Mouse (Mus musculus) CH12.LX (cell line): ENCODE data around the gene Traf1. TPM values are rescaled to one million over a fixed set of nuclear protein-coding genes. Genes with fewer than 3 reads are reported as not detected.

Experiments used
- DNase-seq: peaks from one replicate; pipeline ENCODE4 v3.0.0-alpha.2; 2013; ENCODE audit errors: extremely low read depth
- H3K27ac ChIP-seq: 2 replicates; pipeline ENCODE4 v1.5.1; 2012; ENCODE audit warnings: low read depth, mild to moderate bottlenecking, control low read depth, moderate library complexity; ENCODE audit not compliant: insufficient read depth
- H3K27me3 ChIP-seq: replicated peaks from 2 replicates; pipeline ENCODE3; 2012; ENCODE audit warnings: inconsistent platforms
- H3K36me3 ChIP-seq, 2 experiments: replicated peaks in 1 of 2; 2 replicates each; pipeline versions ENCODE3 to v1.6.1; 2012; ENCODE audit warnings: inconsistent platforms in 1 of 2, low read length in 1 of 2, mild to moderate bottlenecking in 1 of 2, mixed read lengths in 1 of 2, moderate library complexity in 1 of 2; ENCODE audit not compliant: control insufficient read depth in 1 of 2, insufficient read depth in 1 of 2
- H3K4me1 ChIP-seq, 2 experiments: 2 replicates each; pipeline ENCODE4 v1.6.1; 2012; ENCODE audit warnings: inconsistent platforms in 1 of 2, moderate library complexity in 1 of 2; ENCODE audit not compliant: insufficient read depth in 2 of 2, control insufficient read depth in 1 of 2
- H3K4me2 ChIP-seq: 2 replicates; pipeline ENCODE4 v1.6.1; 2012; ENCODE audit warnings: low read depth, mild to moderate bottlenecking, control low read depth; ENCODE audit not compliant: poor library complexity, insufficient read depth, severe bottlenecking
- H3K4me3 ChIP-seq, 3 experiments: fragments of 150-350 bp in 1 of 3; sonication (generic) in 1 of 3; replicated peaks in 1 of 3; 2 replicates each; pipeline versions ENCODE3 to v1.5.1; 2011 to 2012; ENCODE audit warnings: low read depth in 2 of 3, low read length in 2 of 3, mild to moderate bottlenecking in 2 of 3, moderate library complexity in 2 of 3, control low read depth in 1 of 3, improper control_type of control experiment in 1 of 3, inconsistent platforms in 1 of 3, mixed read lengths in 1 of 3; ENCODE audit not compliant: poor library complexity in 1 of 3
- H3K79me2 ChIP-seq: replicated peaks from 2 replicates; pipeline ENCODE4 v1.6.1; 2012; ENCODE audit warnings: mild to moderate bottlenecking, moderate library complexity; ENCODE audit not compliant: control insufficient read depth, poor library complexity, insufficient read depth, severe bottlenecking; ENCODE audit errors: extremely low read depth
- H3K9ac ChIP-seq: 2 replicates; pipeline ENCODE4 v1.6.1; 2012; ENCODE audit warnings: low read depth, mild to moderate bottlenecking, control low read depth, moderate library complexity; ENCODE audit not compliant: insufficient read depth
- H3K9me3 ChIP-seq: replicated peaks from 2 replicates; pipeline ENCODE3; 2012; ENCODE audit warnings: low read length, inconsistent platforms, mixed read lengths
- BHLHE40 ChIP-seq: IDR thresholded peaks from 2 replicates; pipeline ENCODE4 v1.6.1; 2011; ENCODE audit warnings: mild to moderate bottlenecking, low read depth, low read length, improper control_type of control experiment
- CHD1 ChIP-seq: IDR thresholded peaks from 2 replicates; pipeline ENCODE4 v1.6.1; 2012; ENCODE audit warnings: low read depth, low read length, improper control_type of control experiment, inconsistent platforms
- CHD2 ChIP-seq: IDR thresholded peaks from 2 replicates; pipeline ENCODE4 v1.6.1; 2011; ENCODE audit warnings: low read length, improper control_type of control experiment
- CTCF ChIP-seq, 2 experiments: IDR thresholded peaks in 1 of 2; conservative IDR thresholded peaks in 1 of 2; 2 replicates each; pipeline ENCODE4 v1.5.1; 2011 to 2012; ENCODE audit warnings: low read depth in 2 of 2, low read length in 2 of 2, improper control_type of control experiment in 1 of 2, inconsistent platforms in 1 of 2, mild to moderate bottlenecking in 1 of 2, moderate library complexity in 1 of 2
- E2F4 ChIP-seq: IDR thresholded peaks from 2 replicates; pipeline ENCODE4 v1.6.1; 2011; ENCODE audit warnings: low read depth, low read length, improper control_type of control experiment; ENCODE audit not compliant: insufficient replicate concordance
- ELF1 ChIP-seq: IDR thresholded peaks from 2 replicates; pipeline ENCODE4 v1.6.1; 2014; ENCODE audit warnings: low read depth, mild to moderate bottlenecking, inconsistent platforms, low read length, improper control_type of control experiment
- EP300 ChIP-seq: IDR thresholded peaks from 2 replicates; pipeline ENCODE4 v1.6.1; 2011; ENCODE audit warnings: low read length, improper control_type of control experiment
- ETS1 ChIP-seq: conservative IDR thresholded peaks from 2 replicates; pipeline ENCODE4 v1.6.1; 2012; ENCODE audit warnings: low read depth, mild to moderate bottlenecking, inconsistent platforms, low read length, improper control_type of control experiment, moderate library complexity
- GABPA ChIP-seq: IDR thresholded peaks from 2 replicates; pipeline ENCODE4 v1.6.1; 2012; ENCODE audit warnings: low read depth, low read length, improper control_type of control experiment, inconsistent platforms; ENCODE audit not compliant: insufficient replicate concordance
- HCFC1 ChIP-seq: IDR thresholded peaks from 2 replicates; pipeline ENCODE4 v1.6.1; 2012; ENCODE audit warnings: low read depth, mild to moderate bottlenecking, inconsistent platforms, low read length, improper control_type of control experiment
- IRF4 ChIP-seq: IDR thresholded peaks from 2 replicates; pipeline ENCODE4 v1.6.1; 2014; ENCODE audit warnings: low read depth, mild to moderate bottlenecking, inconsistent platforms, low read length, improper control_type of control experiment
- JUN ChIP-seq: IDR thresholded peaks from 2 replicates; pipeline ENCODE4 v1.6.1; 2011; ENCODE audit warnings: low read depth, mild to moderate bottlenecking, low read length, improper control_type of control experiment, moderate library complexity; ENCODE audit not compliant: insufficient read depth
- JUND ChIP-seq: conservative IDR thresholded peaks from 2 replicates; pipeline ENCODE4 v1.6.1; 2011; ENCODE audit warnings: low read depth, low read length, improper control_type of control experiment
- KAT2A ChIP-seq: IDR thresholded peaks from 2 replicates; pipeline ENCODE4 v1.6.1; 2012; ENCODE audit warnings: low read length, improper control_type of control experiment, inconsistent platforms; ENCODE audit not compliant: insufficient replicate concordance
- MAFK ChIP-seq: IDR thresholded peaks from 2 replicates; pipeline ENCODE4 v1.6.1; 2011; ENCODE audit warnings: low read length, improper control_type of control experiment; ENCODE audit not compliant: insufficient replicate concordance
- MAX ChIP-seq: IDR thresholded peaks from 2 replicates; pipeline ENCODE4 v1.6.1; 2011; ENCODE audit warnings: low read length, improper control_type of control experiment
- MAZ ChIP-seq: IDR thresholded peaks from 2 replicates; pipeline ENCODE4 v1.6.1; 2012; ENCODE audit warnings: low read depth, mild to moderate bottlenecking, inconsistent platforms, low read length, improper control_type of control experiment, moderate library complexity
- MEF2A ChIP-seq: IDR thresholded peaks from 2 replicates; pipeline ENCODE4 v1.6.1; 2014; ENCODE audit warnings: low read depth, mild to moderate bottlenecking, inconsistent platforms, low read length, improper control_type of control experiment, borderline replicate concordance
- MXI1 ChIP-seq: IDR thresholded peaks from 2 replicates; pipeline ENCODE4 v1.6.1; 2011; ENCODE audit warnings: mild to moderate bottlenecking, low read depth, low read length, improper control_type of control experiment
- MYC ChIP-seq: IDR thresholded peaks from 2 replicates; pipeline ENCODE4 v1.6.1; 2011; ENCODE audit warnings: low read depth, mild to moderate bottlenecking, improper control_type of control experiment, low read length
- NELFE ChIP-seq: IDR thresholded peaks from 2 replicates; pipeline ENCODE4 v1.6.1; 2011; ENCODE audit warnings: low read depth, low read length, improper control_type of control experiment
- NRF1 ChIP-seq: IDR thresholded peaks from 2 replicates; pipeline ENCODE4 v1.6.1; 2014; ENCODE audit warnings: low read depth, mild to moderate bottlenecking, inconsistent platforms, low read length, improper control_type of control experiment, moderate library complexity
- PAX5 ChIP-seq: IDR thresholded peaks from 2 replicates; pipeline ENCODE4 v1.6.1; 2012; ENCODE audit warnings: low read length, inconsistent platforms, mixed read lengths
- POLR2A ChIP-seq: IDR thresholded peaks from 2 replicates; pipeline ENCODE4 v1.6.1; 2011; ENCODE audit warnings: low read depth, mild to moderate bottlenecking, improper control_type of control experiment, low read length
- RAD21 ChIP-seq: IDR thresholded peaks from 2 replicates; pipeline ENCODE4 v1.6.1; 2011; ENCODE audit warnings: low read depth, mild to moderate bottlenecking, low read length, improper control_type of control experiment, moderate library complexity
- RCOR1 ChIP-seq: conservative IDR thresholded peaks from 2 replicates; pipeline ENCODE4 v1.6.1; 2012; ENCODE audit warnings: low read depth, mild to moderate bottlenecking, inconsistent platforms, low read length, improper control_type of control experiment
- SIN3A ChIP-seq: IDR thresholded peaks from 2 replicates; pipeline ENCODE4 v1.6.1; 2012; ENCODE audit warnings: low read length, improper control_type of control experiment, inconsistent platforms
- SMC3 ChIP-seq: IDR thresholded peaks from 2 replicates; pipeline ENCODE4 v1.6.1; 2011; ENCODE audit warnings: low read depth, low read length, improper control_type of control experiment
- TBP ChIP-seq: conservative IDR thresholded peaks from 2 replicates; pipeline ENCODE4 v1.6.1; 2011; ENCODE audit warnings: low read depth, low read length, improper control_type of control experiment
- TCF12 ChIP-seq: IDR thresholded peaks from 2 replicates; pipeline ENCODE4 v1.6.1; 2014; ENCODE audit warnings: low read depth, mild to moderate bottlenecking, inconsistent platforms, low read length, improper control_type of control experiment
- UBTF ChIP-seq: IDR thresholded peaks from 2 replicates; pipeline ENCODE4 v1.6.1; 2012; ENCODE audit warnings: low read depth, mild to moderate bottlenecking, inconsistent platforms, low read length, improper control_type of control experiment, moderate library complexity
- USF1 ChIP-seq: IDR thresholded peaks from 2 replicates; pipeline ENCODE4 v1.6.1; 2014; ENCODE audit warnings: low read depth, mild to moderate bottlenecking, inconsistent platforms, low read length, improper control_type of control experiment
- USF2 ChIP-seq: conservative IDR thresholded peaks from 2 replicates; pipeline ENCODE4 v1.6.1; 2011; ENCODE audit warnings: low read depth, low read length, improper control_type of control experiment
- ZC3H11A ChIP-seq: IDR thresholded peaks from 2 replicates; pipeline ENCODE4 v1.6.1; 2012; ENCODE audit warnings: low read depth, mild to moderate bottlenecking, inconsistent platforms, low read length, improper control_type of control experiment
- ZKSCAN1 ChIP-seq: IDR thresholded peaks from 2 replicates; pipeline ENCODE4 v1.6.1; 2012; ENCODE audit warnings: low read depth, inconsistent platforms, low read length, improper control_type of control experiment, borderline replicate concordance
- ZMIZ1 ChIP-seq: IDR thresholded peaks from 2 replicates; pipeline ENCODE4 v1.6.1; 2012; ENCODE audit warnings: low read depth, mild to moderate bottlenecking, inconsistent platforms, low read length, improper control_type of control experiment
- ZNF384 ChIP-seq: IDR thresholded peaks from 2 replicates; pipeline ENCODE4 v1.6.1; 2012; ENCODE audit warnings: low read depth, low read length, improper control_type of control experiment, inconsistent platforms
- dilution Hi-C: fragments of 300-500 bp; cut with MboI; formaldehyde crosslinking; loops from 2 replicates; pipeline ENCODE4 v1.14.3; 2020; ENCODE audit warnings: low sequenced_read_pairs; ENCODE audit not compliant: extremely low pct_unique_long_range_greater_than_20kb, extremely low pct_ligation_motif_present
- in situ Hi-C: fragments of 300-500 bp; cut with MboI; formaldehyde crosslinking; loops from 3 replicates; pipeline ENCODE4 v1.14.3; 2019; ENCODE audit warnings: low sequenced_read_pairs, low pct_ligation_motif_present, low pct_unique_long_range_greater_than_20kb, mixed read lengths
- polyA plus RNA-seq: library from polyadenylated mRNA; unstranded; fragments of >175 nt; gene quantifications from 2 replicates; pipeline ENCODE4 v1.2.1, GENCODE M21; 2012; ENCODE audit warnings: low read depth; ENCODE audit not compliant: insufficient read length
- total RNA-seq, 2 experiments: library from RNA; depleted of rRNA; stranded (reverse); fragments of 300-350 nt in 1 of 2; fragments of >200 nt in 1 of 2; gene quantifications; 2 replicates each; pipeline ENCODE4 v1.2.3; 2012 to 2014

Gene Traf1
- total and polyA plus RNA-seq, 3 experiments, result 47.9 to 151 (median 66.9) TPM

DNA sequence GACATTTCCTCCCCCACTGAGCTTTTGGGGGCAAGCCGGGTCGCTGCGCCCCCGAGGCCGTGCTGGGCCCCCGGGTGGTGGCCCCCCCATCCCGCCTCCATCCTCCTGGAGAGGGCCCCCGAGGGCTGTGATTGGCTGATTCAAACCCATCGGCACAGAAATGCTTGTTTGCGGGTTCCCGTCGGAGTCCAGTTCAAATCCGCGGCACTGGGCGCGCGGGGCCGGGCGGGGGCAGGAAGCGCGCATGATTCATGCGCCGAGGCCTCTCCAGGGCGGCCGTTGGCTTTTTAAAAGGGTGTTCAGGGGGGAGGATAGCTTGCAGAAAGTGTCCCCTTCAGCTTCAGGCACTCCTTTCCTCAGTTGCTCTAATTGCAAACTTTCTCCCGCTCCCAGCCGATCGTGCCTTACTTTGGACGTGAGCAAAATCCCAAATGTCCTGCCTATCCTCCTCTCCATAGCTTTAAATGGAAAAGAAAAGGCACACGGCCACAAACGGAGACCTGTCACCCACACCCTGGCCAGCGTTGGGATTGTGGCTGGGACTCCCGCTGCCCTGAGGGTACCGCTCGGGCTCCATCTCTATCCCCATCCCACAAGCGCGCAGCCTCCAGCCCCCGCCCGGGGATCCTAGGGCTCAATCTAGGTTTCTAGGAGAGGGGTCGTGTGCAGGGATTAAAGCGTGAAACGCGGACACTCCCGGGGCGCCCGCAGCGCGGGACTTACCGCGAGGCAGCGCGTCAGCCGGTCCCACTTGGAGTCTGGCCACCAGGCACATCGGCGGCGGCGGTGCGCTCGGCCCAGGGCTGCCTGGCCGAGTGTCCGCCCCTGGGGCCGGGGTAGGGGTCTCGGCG is 48.1 kb downstream of the Traf1 start, which contains the start of gene Phf19:
Gene Phf19 (minus strand): TSS at position 809 of the 851 bp plus-strand sequence.
- Histone ChIP-seq H3K4me3 (peak within 1 kb of the TSS; percentile 67 to 82 (median 80)), H3K27ac (peak within 1 kb of the TSS; percentile 12; the same call in 1 of the 2 replicates), H3K4me1 (peaks cover 11 to 35% of the 10 kb centered on the region in 2 experiments), H3K36me3 (peaks cover 23 to 38% of the 10 kb centered on the region in 2 experiments), H3K9me3 (no peaks in the 10 kb centered on the region), H3K79me2 (no peaks in the 10 kb centered on the region), H3K4me2 (peak within 1 kb of the TSS; percentile 26), H3K9ac (peak within 1 kb of the TSS; percentile 79), H3K27me3 (no peaks in the 10 kb centered on the region)
- dilution Hi-C loops, result no loop called here
- in situ Hi-C loops, result loop anchor here (10.0 kb wide), 1 partner anchor 51 kb away; the partner anchor contains the start of gene Traf1
- peak; percentile 71 for DNase-seq
- TF ChIP-seq CHD1 (peak; percentile 89), MAZ (peak; percentile 91), USF2 (no peak), SMC3 (peak; percentile 25), MYC (no peak), PAX5 (no peak), ZNF384 (no peak), ELF1 (peak; percentile 59; the same call in 1 of the 2 replicates), MAFK (0 out of 2 replicates have a peak, but pooled peaks have one; percentile 24), NRF1 (peak; percentile 49; the same call in 1 of the 2 replicates), ZMIZ1 (no peak), CTCF (conservative IDR thresholded peaks at IDR 0.05 in 1 of 2, IDR thresholded peaks at IDR 0.05 in 1 of 2; ENCODE audit: low read depth in 2 of 2, low read length in 2 of 2) (peak in 1 of 2 experiments; percentile 40; a peak in 2 of 4 replicates), UBTF (0 out of 2 replicates have a peak, but pooled peaks have one; percentile 37), SIN3A (peak; percentile 75; the same call in 1 of the 2 replicates), ZKSCAN1 (no peak), HCFC1 (peak; percentile 56; the same call in 1 of the 2 replicates), E2F4 (0 out of 2 replicates have a peak, but pooled peaks have one; percentile 50), MXI1 (no peak), ZC3H11A (no peak), NELFE (peak; percentile 64), RCOR1 (0 out of 2 replicates have a peak, but pooled peaks have one; percentile 22), TCF12 (peak; percentile 27), GABPA (no peak), EP300 (peak; percentile 27; the same call in 1 of the 2 replicates), MAX (peak; percentile 55), ETS1 (no peak), JUND (no peak), RAD21 (peak; percentile 18), KAT2A (no peak), USF1 (no peak), BHLHE40 (peak; percentile 40; the same call in 1 of the 2 replicates), CHD2 (peak; percentile 55; the same call in 1 of the 2 replicates), POLR2A (peak; percentile 66), JUN (no peak), IRF4 (peak; percentile 43; the same call in 1 of the 2 replicates), TBP (no peak), MEF2A (no peak; the same call in 1 of the 2 replicates)
